In genomic region chr10:84631182-84631581, GRCm38 (mm10) we compare ENCODE assay signal across 11 mouse cellular contexts. TPM values are rescaled to one million over a fixed set of nuclear protein-coding genes. Genes with fewer than 3 reads are reported as not detected.
DNase-seq lines count a peak whose midpoint lies in the region; ATAC-seq and TF ChIP-seq lines count a peak whose summit lies in the region.
"Had no signal": no experiment of that assay in that cellular context is flagged by ENCODE, and none has a peak within 500 bp of the region (broad histone marks: within the 10 kb centered on the region; RNA-seq: fewer than 3 reads in every experiment).

No protein-coding gene starts in this region.

- H3K4me2 ChIP-seq in heart, embryonic 12.5 days: no peak overlapping the region
- H3K4me2 ChIP-seq: embryonic facial prominence, embryonic 12.5 days; lung, embryonic 15.5 days; stomach, embryonic 15.5 days had no signal

- no peak overlapping the region for H3K4me3 ChIP-seq in heart, embryonic 12.5 days
- no peak overlapping the region for H3K4me3 ChIP-seq in ES-E14 (ENCODE audit: insufficient read depth in 1 of 2, low read depth in 1 of 2, low read length in 2 of 2, poor library complexity in 1 of 2, severe bottlenecking in 1 of 2)
- H3K4me3 ChIP-seq: embryonic facial prominence, embryonic 12.5 days; lung, embryonic 15.5 days; stomach, embryonic 15.5 days had no signal

- H3K9ac ChIP-seq in heart, embryonic 12.5 days: no peak overlapping the region
- no peak overlapping the region for H3K9ac ChIP-seq in ES-E14 (ENCODE audit: insufficient read depth, low read depth, low read length, poor library complexity, severe bottlenecking)
- H3K9ac ChIP-seq: embryonic facial prominence, embryonic 12.5 days; lung, embryonic 15.5 days; stomach, embryonic 15.5 days had no signal

- peak; percentile 52 for DNase-seq in heart, postnatal 4 days
- peak; percentile 72 for DNase-seq in A20 (ENCODE audit: low read depth, low spot score)
- peak; percentile 50 for DNase-seq in ES-E14 (ENCODE audit: low read depth, low spot score)
- DNase-seq in forelimb bud, embryonic 11.5 days (ENCODE audit: low read depth, low spot score): peak; percentile 24
- DNase-seq in right cerebral cortex, adult 18-20 months: no peak
- DNase-seq in cerebellum, adult 11 months: no peak

- H3K36me3 ChIP-seq in heart, embryonic 12.5 days: peaks cover 45% of the 10 kb centered on the region
- peaks cover 15% of the 10 kb centered on the region for H3K36me3 ChIP-seq in ES-E14 (ENCODE audit: control insufficient read depth, insufficient read depth, low read length, poor library complexity, severe bottlenecking)

- no peak overlapping the region for H3K27ac ChIP-seq in heart, embryonic 12.5 days (ENCODE audit: poor library complexity, severe bottlenecking)
- H3K27ac ChIP-seq in ES-E14 (ENCODE audit: insufficient read depth, low read depth, low read length, poor library complexity, severe bottlenecking): no peak overlapping the region
- H3K27ac ChIP-seq: embryonic facial prominence, embryonic 12.5 days; lung, embryonic 15.5 days; stomach, embryonic 15.5 days had no signal

- no peaks in the 10 kb centered on the region for H3K27me3 ChIP-seq in heart, embryonic 12.5 days (replicated peaks)
- H3K27me3 ChIP-seq: embryonic facial prominence, embryonic 12.5 days; lung, embryonic 15.5 days; stomach, embryonic 15.5 days had no signal

- H3K4me1 ChIP-seq in heart, embryonic 12.5 days (replicated peaks): no peaks in the 10 kb centered on the region
- no peaks in the 10 kb centered on the region for H3K4me1 ChIP-seq in ES-E14 (ENCODE audit: control insufficient read depth in 2 of 2, insufficient read depth in 2 of 2, low read length in 2 of 2, poor library complexity in 1 of 2)
- H3K4me1 ChIP-seq: embryonic facial prominence, embryonic 12.5 days; lung, embryonic 15.5 days; stomach, embryonic 15.5 days had no signal

- 62% methylated on average over 5 of the region's 5 CpGs for WGBS in heart, embryonic 12.5 days

- ATAC-seq in heart, embryonic 12.5 days (ENCODE audit: insufficient number of reproducible peaks, low FRiP score): no peak
- ATAC-seq in neutrophil, adult 5-6 weeks (ENCODE audit: extremely low read depth, insufficient number of reproducible peaks, low FRiP score, poor library complexity, severe bottlenecking): 0 out of 2 replicates have a peak, but pooled peaks have one; percentile 41

- H3K9me3 ChIP-seq in heart, embryonic 12.5 days (replicated peaks): no peaks in the 10 kb centered on the region
- H3K9me3 ChIP-seq in ES-E14 (ENCODE audit: control insufficient read depth, insufficient read depth, low read depth, low read length): no peaks in the 10 kb centered on the region
- H3K9me3 ChIP-seq: embryonic facial prominence, embryonic 12.5 days; lung, embryonic 15.5 days; stomach, embryonic 15.5 days had no signal

- in situ Hi-C loops in ES-E14 (cut with MboI; ENCODE audit: low sequenced_read_pairs in 2 of 2, unreplicated experiment in 2 of 2): no loop called here

TF ChIP-seq in ES-E14, 5 proteins besides CTCF, POLR2A, EP300 and RAD21:
- TF ChIP-seq MAFK (IDR thresholded peaks at IDR 0.05; ENCODE audit: insufficient read depth, low read depth, low read length) (no peak), ZC3H11A (IDR thresholded peaks at IDR 0.05; ENCODE audit: borderline replicate concordance, low read depth, low read length) (peak; percentile 48; the same call in 1 of the 2 replicates), ZNF384 (IDR thresholded peaks at IDR 0.05; ENCODE audit: low read depth, low read length) (peak; percentile 61; the same call in 1 of the 2 replicates), CHD2 (IDR thresholded peaks at IDR 0.05; ENCODE audit: low read depth, low read length) (no peak), HCFC1 (IDR thresholded peaks at IDR 0.05; ENCODE audit: borderline replicate concordance, insufficient read depth, low read length) (no peak)

RNA-seq across cellular contexts. Expression of gene Polr3b, which starts 9.1 kb away (rescaled TPM):
- 10 to 100 TPM; 13.8 to 14.9 TPM for total RNA-seq in heart, postnatal 4 days (2021)
- 13.3 and 13.4 TPM in 2 replicates for polyA plus RNA-seq in heart, embryonic 12.5 days (2016; fragmentation: Nextera tagmentation; extraction: Ambion mirVana)
- 29.2 and 30.4 TPM in 2 replicates for total RNA-seq in ES-E14 (2012; rRNA removed)
- 46.3 and 55.4 TPM in 2 replicates for total RNA-seq in neutrophil, adult 5-6 weeks (2017)

RNA-seq across cellular contexts. Expression of gene Tcp11l2, which starts 54.8 kb away (rescaled TPM):
- total RNA-seq in heart, postnatal 4 days (2021): 10 to 100 TPM; 26.4 to 33.4 TPM
- 29.1 and 32.2 TPM in 2 replicates for polyA plus RNA-seq in heart, embryonic 12.5 days (2016; fragmentation: Nextera tagmentation; extraction: Ambion mirVana)
- 2.8 and 2.9 TPM in 2 replicates for total RNA-seq in ES-E14 (2012; rRNA removed)
- 168 and 169 TPM in 2 replicates for total RNA-seq in neutrophil, adult 5-6 weeks (2017)

Comparison
In these comparisons a context has a peak if more than half of its experiments do, and no peak if none do; other contexts are left out.
1. DNase-seq: peak in heart, postnatal 4 days (single experiment), A20 (single experiment), ES-E14 (single experiment) and forelimb bud, embryonic 11.5 days (single experiment); none in right cerebral cortex, adult 18-20 months (single experiment) and cerebellum, adult 11 months (single experiment).